Mouse (Mus musculus) adrenal gland, adult 18-20 months (tissue): Measurements from ENCODE around the gene Ntpcr. TPM values are rescaled to one million over a fixed set of nuclear protein-coding genes. Genes with fewer than 3 reads are reported as not detected.

Source experiments
- DNase-seq, 2 experiments: peaks; one replicate each; pipeline ENCODE4 v3.0.0; 2021 to 2022; ENCODE audit warnings: low spot score in 2 of 2
- total RNA-seq, 2 experiments: library from RNA; stranded (reverse); gene quantifications; 1 replicate in 1 of 2; 2 replicates in 1 of 2; pipeline ENCODE4 v1.2.3; 2021

Ntpcr gene
- total RNA-seq, 2 experiments from 2014 or later: 15.4 to 20.7 TPM

DNA sequence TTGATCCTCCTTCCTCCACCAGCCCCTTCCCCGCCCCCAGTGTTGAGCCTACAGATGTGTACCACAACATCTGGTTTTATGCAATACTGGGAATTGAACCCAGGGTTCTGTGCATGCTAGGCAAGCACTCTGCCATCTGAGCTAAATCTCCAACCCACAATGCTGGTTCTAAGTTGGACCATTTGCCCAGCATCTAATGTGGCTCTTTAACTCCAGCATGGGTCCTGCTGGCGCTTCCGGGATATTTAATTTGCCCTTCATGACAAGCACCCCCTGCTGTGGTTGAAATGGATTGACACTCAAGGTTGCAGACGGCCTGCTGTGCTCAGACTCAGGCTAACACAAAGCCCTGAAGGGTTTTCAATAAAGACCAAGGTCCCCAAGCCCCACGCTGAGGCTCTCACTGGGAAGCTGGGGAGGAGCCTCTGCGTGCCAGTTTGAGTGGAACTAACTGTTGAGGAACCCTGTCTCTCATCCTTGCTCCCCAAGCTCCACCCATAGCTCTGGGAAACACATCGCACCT is 43.6 kb downstream of the Ntpcr start:
- no peak for DNase-seq

DNA sequence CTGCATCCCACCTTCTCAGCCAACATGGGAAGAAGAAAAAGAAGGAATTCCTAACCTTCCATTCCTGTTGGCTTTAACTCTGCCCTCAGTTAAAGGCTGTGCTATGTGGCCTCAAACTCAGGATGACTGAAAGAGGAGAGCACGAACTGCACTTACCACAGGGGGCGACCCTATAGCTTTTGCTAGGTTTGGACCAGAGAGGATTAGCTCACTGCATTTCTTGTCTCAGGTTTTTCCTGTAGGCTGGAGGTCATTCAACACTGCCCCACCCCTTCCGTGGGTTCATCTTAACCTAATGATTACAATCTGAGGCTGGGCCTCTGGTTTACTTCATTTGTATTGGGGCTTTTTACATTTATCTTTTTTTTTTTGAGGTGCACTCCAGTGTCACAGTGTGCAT is 45.3 kb downstream of the Ntpcr start:
- no peak for DNase-seq

DNA sequence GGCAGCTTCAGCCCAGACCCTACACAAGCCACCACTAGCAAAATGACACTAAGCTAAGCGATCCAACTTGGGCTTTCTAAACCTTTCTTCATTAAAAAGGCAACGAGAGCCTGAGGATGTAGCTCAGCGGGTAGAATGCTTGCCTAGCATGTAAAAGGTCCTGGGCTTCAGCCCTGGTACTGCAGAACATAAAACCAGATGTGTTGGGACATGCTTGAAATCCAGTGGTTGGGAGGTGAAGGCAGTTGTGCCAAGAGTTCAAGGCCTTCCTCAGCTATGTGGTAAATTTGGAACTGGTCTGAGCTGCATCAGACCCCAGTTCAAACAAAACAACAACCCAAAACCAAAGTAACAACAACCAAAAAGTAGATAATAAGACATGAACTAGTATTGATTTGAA is 46.6 kb downstream of the Ntpcr start:
- no peak for DNase-seq

DNA sequence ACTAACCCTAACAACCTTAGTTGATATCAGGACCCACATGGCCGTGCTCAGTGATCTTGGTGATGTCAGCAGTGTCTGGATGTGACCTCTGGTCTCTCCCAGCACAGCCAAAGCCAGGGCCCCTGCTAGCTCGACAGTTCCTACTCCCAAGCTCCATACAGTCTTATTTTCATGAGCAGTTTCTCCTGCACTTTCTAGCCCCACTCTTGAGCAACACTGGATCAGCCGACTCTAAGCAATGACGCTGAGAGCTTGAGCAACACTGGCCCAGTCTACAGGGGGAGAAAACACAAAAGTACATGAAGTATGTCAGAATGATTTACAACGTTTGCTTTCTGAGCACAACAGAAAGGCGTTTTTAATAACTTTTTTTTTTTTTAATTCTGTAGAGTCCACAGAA is 47.0 kb downstream of the Ntpcr start:
- no peak for DNase-seq

DNA sequence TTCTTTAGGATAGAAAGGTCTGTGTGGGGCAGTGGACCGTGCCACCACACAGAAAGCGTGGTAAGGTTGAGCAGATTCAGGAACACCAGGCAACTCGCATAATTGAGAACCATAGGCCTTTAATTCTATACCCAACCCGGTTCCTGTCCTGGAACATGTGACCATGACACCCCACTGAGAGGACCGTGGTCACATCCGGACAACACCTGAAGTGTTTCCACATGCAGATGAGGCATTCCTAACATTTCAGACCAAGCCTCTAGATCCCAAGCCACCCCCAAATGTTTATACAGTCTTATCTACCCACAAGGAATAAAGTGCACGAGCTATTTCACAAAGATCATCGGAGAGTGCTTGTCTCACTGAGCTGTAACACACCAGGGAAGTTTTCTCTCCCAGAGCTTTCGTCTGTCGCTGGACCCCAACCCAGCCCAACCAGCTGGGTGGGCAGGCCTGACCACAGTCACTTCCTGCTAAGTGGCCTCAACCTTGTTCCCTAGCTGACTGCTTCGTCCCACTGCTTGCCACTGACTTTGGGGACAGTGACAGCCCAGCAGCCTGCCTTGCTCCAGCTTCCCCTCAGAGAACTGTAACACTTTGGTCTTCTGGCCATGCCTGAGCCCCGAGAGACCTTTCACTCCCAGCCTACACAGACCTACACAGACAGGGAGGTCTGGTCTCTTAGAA is 47.9 kb downstream of the Ntpcr start:
- DNase-seq: no peak

DNA sequence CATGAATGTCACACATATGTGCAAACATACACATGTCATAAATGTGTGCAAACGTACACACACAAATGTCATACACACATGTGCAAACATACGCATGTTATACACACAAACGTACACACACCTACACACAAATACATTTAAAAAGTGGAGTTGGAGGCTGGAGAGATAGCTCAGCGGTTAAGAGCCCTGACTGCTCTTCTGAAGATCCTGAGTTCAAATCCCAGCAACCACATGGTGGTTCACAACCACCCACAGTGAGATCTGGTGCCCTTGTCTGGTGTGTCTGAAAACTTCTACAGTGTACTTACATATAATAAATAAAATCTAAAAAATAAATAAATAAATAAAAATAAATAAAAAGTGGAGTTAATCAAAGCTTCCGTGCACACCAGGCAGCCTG is 49.2 kb downstream of the Ntpcr start:
- DNase-seq: no peak

DNA sequence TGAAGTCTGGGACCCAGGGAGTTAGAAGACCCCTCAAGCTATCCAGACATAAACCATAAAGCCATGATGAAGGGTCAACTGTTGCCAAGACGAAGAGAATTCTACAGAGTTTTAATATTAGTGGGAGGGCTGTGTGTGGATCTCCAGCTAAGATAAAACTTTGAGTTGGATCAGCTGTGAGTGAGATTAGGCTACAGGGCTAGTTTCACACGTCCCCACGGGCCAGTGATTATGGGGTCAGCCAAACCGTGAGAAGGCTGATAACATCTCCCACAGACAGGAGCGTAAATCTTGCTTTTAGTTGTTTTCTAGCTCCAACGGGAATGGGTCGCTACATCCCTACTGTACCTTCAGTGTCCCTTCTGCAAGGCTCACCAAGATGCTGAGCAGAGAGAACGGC is 49.9 kb downstream of the Ntpcr start:
- no peak for DNase-seq

DNA sequence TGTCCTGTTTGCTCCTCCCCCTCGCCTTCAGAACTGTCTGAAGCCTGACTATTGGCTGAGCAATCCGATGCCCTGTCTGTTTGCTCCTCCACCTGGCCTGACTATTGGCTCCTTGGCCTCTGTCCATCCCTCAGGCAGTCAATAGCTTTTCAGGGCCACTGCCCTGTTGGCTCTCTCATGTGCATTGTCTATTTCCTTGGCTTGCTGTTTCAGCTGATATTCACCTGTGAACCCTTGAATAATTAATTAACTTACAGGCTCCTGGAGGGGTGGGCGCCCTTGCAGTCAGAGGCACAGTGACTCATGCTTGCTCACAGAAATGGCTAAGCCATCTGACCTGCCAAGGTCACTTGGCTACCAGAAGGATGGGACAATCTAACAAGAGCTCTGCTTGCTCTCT is 52.4 kb downstream of the Ntpcr start:
- no peak for DNase-seq

DNA sequence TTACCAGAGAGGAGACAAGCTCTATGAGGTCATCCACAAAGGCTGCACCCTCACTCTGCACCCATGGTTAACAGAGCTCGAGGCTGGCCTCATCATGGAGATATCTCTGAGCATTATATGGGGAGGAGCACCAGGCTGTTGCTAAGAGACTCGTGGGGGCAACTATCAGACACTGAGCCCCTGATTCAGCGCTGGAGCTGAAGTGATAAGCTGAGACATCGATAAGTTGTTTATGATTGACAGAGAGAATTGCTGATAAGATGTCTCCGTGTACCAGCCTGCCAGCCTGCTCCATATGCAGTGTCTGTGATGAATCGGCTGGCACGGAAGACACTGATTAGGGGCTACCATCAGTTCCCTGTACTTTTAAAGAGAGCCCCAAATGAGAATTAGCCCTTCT is 57.1 kb downstream of the Ntpcr start:
- DNase-seq: no peak

DNA sequence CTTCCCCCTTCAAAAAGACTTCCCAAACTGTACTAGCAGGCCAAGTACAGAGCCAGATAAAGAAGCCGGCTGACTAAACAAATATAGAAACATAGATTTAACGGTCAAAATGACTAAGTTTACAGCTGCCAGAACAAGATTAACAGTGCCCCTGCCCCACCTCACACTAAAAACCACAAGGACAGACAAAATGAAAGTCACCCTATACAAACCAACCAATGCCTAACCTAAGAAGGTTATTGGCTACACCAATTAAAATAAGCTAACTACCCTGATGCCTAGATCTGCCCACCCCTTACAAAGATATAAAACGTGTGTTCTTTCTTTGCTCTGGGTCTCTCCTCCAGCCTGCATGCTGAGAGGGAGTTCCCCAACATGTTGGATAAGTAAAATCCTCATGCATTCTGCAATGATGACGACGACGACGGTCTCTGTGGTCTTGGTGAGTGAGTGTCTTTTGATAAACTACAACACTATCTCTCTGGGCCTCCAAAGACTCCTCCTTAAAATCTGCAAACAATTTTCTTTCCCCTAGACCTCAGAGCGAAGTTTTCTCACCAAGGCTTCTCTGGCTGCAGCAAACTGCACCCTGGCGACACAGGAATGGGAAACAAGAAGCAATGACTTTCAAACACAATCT is 63.2 kb downstream of the Ntpcr start:
- DNase-seq: no peak

DNA sequence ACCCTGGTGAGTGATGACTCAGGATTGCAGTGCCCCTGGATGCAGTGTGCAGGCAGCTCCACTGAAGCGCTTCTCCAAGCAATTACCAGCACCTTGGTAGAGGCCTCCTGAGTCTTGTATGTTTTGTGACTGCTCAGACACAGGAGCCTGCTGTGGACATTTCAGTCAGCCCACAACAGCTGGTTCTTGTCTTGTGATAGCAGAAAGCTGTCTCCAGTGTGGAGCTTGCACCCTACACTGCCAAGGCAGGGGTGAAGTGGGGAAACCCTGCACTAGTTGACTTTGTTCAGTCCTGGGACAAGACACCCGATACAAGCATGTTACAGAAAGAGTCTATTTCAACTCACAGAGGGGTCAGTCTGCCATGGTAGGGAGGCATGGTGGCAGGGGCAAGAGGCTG is 65.6 kb downstream of the Ntpcr start:
- DNase-seq: no peak

DNA sequence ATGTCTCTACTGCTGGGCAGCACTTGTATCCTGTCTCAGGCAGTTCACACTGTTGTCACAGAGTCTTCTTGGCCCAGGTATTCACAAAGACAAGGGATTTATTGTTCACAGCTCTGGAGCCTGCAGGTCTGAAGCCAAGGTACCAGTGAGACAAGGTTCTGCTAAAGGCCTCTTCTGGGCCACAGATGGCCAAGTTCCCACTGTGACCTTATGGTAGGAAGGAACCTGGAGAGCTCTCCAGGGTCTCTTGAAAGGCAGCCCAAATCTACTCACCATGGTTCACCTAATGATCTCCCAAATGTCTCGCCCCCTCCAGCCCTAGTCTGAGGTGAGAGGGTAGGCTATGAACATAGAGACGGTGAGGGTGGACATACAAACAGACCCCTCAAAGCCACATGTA is 67.2 kb downstream of the Ntpcr start:
- no peak for DNase-seq

Other genes starting within 250 kb of the Ntpcr start
- 10 to 100 TPM; 34.3 to 48.1 TPM for gene Sipa1l2, start 160.2 kb upstream of the Ntpcr start, total RNA-seq
- gene Map10, start 60.1 kb upstream of the Ntpcr start, total RNA-seq: 1 to 10 TPM; 2.9 to 3.2 TPM
- under 1 TPM; 0.51 to 0.60 TPM for gene Pcnx2, start 168.4 kb downstream of the Ntpcr start, total RNA-seq
- under 1 TPM; 0.22 to 0.96 TPM for gene Map3k21, start 180.5 kb downstream of the Ntpcr start, total RNA-seq